Mouse (Mus musculus): Measurements from ENCODE around the gene Nsun6.

Nsun6 gene

GRCm38 (mm10) chr2:14996036-14996435 is 58.8 kb downstream of the Nsun6 start:
- DNase-seq (ENCODE audit: low read depth in 1 of 2, low spot score in 2 of 2), result no peak

- DNase-seq (ENCODE audit: low read depth in 1 of 2, low spot score in 2 of 2), result no peak
Observed at GRCm38 (mm10) chr2:14992531-14992930, 62.3 kb downstream of the Nsun6 start.

DNA sequence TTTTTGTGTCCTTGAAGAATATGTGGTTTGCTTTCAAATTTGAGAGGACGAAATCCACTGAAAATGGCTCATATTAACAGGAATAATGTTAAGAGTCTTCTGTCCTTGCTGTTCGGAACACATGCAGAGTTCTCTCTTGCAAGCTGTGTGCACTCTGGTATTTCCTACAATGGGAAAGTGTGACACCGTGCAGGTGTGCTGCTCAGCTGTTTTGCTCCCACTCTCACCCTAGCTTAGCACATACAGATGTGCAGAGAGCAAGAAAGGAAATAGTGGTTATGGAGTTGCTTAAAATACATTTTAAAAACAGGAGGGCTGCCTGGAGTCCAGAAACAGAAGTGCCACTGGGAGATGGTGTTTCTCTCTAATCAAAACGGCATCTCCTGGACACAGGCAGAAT is 65.5 kb downstream of the Nsun6 start:
- DNase-seq (ENCODE audit: low read depth in 1 of 2, low spot score in 2 of 2), result no peak

DNA sequence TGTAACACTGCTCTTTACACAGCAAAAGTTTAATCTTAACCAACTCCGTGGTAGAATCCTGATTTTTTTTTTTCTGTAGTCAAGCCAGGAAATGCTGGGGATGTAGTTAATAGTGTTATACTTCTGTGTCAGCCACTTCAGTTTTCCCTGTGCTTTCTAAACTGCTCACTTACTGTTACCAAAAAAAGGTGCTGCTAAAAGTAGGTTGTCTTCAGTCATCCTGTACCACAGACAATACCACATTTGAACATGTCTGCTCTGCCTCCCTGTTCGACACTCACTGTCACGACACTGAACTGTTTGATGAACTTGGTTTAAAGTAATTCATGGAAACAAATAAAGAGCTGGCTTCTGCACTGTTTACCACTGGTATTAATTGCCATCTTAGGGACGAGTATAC is 66.4 kb downstream of the Nsun6 start:
- no peak for DNase-seq (ENCODE audit: low read depth in 1 of 2, low spot score in 2 of 2)

GRCm38 (mm10) chr2:14984029-14984428 is 70.8 kb downstream of the Nsun6 start:
- DNase-seq (ENCODE audit: low read depth in 1 of 2, low spot score in 2 of 2), result no peak

DNA sequence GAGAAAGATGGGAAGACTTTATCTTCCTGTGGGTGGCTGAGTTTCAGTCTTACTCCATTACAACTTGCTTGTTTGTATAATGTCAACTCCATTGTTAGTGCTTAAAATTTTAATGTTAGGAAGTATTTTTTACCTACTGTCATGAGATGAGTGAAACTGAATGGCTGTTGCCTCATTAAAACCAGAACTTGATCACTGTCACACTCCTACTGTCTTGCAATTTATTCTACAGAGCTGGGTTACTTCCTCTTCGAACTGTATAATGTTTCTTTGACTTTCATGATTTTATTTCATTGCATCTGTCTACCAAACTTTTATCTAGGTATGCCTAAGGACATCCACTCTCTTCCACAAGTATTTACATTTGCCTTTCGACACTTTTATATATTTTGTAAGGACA is 93.4 kb downstream of the Nsun6 start:
- no peak for DNase-seq (ENCODE audit: low read depth in 1 of 2, low spot score in 2 of 2)

DNA sequence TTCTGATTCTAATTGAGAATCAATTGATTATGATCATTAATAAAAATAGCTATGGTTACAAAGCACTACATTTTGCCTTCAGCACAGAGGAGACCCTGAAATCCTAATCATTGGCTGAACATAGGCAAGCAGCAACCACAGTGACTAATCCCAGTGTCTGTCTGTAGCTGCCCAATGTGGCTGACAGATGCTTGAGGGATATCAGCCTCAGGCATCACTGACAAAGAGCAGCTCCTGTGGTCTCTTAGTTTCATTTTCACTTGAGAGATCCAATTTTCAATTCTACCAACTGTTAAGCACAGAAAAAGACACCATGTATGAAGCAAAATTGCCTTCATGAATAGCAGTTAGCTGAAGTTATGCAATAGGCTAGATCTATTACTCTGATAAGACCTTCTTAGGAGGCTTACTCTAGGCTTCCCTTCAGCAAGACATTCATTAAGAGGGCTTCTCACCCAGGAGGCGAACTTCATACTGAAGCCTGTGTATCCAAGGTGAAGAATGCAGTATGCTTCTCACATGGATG is 93.8 kb downstream of the Nsun6 start:
- DNase-seq (ENCODE audit: low read depth in 1 of 2, low spot score in 2 of 2), result no peak

DNA sequence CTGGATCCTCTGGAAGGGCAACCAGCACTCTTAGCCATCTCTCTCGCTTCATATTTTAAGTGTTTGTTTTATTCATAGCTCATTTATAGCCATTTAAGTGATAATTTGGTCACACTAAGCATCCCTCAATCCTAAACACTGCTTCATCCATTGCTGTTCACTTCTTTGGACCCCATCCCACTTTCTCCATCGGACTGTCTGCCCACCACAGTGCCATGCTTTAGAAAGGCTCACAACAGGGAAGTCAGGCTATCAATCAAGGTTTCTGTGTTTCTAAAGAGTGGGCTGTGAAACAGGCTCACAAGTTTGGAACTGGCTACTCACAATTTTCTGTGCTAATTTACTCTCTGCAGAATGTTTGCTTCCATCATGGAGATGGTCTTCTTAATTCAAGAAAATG is 101.8 kb downstream of the Nsun6 start:
- no peak for DNase-seq (ENCODE audit: low read depth in 1 of 2, low spot score in 2 of 2)

All from monocyte, adult 2 months (primary cell).